Mouse (Mus musculus) layer of hippocampus, adult 6 months (tissue): ENCODE data around the gene Gm44973. TPM values are rescaled to one million over a fixed set of nuclear protein-coding genes. Genes with fewer than 3 reads are reported as not detected.

Experiments
- long read RNA-seq, 2 experiments: library from polyadenylated mRNA; unstranded; transcript quantifications; one replicate each; pipeline ENCODE4 v2.0.0; 2019 to 2020
- polyA plus RNA-seq: library from polyadenylated mRNA; unstranded; fragments of <200 nt; fragmentation: Nextera tagmentation; gene quantifications from 2 replicates; pipeline ENCODE4 v1.2.3, GENCODE M21; 2021

Gene Gm44973
- polyA plus RNA-seq = 0.31 TPM in 1 of 2 replicates, not detected in the other
- long read RNA-seq, experiment 1 = 0 reads
- long read RNA-seq, experiment 2 = 0 reads

DNA sequence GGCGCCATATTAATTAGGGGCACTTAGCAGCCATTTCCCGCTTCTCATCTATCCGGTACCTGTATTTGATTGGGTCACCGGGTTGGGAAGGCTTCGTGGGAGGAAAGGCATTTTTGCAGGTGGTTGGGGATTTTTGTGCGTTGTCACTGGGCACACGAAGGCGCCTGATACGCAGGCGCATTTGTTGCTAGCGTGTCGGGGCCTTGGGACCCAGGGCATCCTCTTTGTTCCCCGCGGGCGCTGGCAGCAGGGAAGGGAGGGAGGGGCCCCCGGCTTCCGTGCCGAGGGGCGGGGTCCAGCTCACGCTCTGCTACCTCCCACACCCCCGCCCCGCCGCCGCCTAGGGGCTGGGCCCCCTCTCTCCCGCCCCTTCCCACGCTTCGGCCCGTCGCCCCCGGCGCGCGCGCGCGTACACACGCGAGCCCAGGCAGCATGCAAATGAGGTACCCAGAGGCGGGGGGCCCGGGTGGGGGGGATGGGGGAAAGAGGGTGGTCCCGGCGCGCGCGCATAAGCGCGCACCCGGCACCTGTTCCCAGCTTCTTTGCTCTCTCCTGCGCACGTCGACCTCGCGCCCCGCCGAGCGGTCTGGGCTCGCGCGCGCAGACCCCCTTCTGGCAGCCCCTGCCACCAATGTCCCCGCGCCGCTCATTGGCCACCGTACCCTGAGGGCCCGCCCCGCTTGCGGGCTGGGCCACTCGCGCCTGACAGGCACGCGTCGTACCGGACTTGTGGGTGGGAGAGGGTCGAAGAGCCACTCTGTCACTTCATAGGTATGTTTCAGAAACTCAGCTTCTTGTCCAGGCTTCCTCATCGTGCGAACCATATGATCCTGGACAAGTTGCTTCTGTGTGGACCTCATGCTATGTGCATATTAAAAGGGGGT lies at the start of gene Gm44973:
TSS of gene Gm44973 (plus strand) at position 379 of the 884 bp plus-strand sequence.

DNA sequence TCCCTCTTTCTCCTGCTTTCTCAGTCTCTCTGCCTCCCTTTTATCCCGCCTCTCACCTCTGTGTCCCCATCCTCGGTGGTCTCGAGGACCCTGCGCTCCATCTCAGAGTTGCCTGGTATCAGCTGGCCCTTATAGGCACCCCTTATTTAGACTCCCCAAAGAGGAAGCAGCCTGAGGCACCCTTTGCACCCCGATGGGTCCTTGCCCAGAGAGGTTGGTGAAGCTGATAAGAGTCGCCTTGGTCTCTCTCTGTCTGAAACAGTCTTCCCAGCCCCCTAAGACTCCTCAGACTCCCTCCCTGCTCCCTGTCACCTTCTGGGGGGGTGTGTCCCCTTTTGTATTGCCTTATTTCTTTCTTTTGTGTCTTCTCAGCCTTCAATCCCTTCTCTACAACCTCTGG lies 44.2 kb upstream of the Gm44973 start, which contains the start of gene Sbk3:
TSS of gene Sbk3 (minus strand) at position 101 of the 400 bp plus-strand sequence.

DNA sequence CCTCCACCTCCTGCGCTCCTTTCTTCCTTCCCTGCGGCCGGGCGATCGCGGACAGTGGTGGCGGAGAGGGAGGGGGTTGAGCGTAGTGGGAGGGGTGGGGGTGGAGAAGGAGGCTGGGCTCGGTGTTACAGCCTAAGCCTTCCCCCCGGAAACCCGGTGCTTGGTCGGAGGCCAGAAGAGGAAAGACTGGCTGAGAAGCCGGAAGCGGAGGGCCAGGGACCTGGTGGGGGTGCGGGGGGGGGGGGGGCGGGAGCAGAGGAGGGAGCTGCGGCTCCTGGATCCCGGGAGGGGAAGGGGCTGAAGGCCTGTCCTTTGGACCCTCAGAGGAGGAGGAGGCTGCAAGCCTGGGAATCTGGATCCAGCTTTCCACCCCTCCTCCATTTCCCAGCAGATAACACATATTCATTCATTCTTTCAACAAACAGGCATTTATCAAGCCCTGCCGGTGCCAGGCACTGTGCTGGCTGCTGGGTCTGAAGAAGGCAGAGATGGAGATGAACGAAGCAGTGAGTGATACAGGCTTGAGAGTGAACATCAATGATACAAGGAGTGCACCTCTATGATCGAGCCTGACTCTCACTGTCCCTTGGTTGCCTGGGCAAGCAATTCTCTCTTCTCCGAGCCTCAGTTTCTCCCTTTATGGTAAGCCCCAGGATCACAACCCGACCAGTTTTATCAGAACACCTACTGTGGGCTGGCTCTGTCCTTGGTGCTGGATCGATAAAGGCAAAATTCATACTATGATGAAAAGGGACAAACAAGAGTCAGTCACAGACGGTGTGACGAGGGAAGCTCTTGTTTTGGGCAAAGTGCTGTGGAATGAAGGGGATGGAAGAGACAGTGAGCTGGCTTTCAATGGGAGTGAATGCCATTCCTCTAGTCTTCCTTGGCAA lies 19.0 kb upstream of the Gm44973 start, which contains the start of gene Zfp579:
TSS of gene Zfp579 (minus strand) at position 156 of the 893 bp plus-strand sequence.

DNA sequence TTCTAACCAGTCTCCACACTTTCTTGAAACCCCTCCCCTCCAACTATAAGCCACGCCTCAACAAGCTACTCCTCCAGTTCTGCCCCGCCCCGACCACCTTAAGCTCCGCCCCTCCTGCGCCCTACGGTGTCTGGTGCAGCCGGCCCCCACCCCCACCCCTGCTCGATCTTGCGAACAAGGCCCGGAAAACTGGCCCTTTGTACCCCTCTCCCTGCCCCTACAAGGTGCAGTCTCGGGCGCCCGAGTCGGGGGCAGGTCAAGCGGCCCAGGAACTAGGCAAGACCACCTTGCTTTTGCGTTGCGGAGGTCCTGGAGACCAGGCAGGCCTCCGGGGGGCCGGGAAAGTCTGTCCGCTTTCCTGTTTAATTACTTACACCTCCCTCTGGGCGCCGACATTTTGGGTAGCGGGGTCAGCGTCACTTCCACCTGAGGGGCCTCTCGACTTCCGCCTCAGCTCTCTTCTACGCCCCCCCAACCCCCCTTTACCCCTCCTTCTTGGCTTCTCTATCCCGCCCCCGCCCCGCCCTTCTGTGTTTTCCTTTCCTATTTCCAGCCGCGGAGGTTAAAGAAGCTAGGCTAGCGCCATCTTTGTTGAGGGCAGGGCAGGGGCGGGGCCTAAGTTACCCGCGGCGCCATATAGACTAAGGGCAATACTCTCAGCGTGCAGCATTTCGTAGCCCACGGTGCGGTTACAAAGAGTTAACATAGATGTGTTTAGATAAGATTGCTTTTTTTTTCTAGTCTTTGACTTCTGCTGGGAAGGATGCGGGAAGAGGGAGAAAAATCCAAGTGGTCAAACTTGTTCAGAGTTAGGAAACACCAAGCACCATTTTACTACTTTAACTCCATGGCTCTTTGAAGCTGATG lies 812 bp upstream of the Gm44973 start, which contains the start of the genes Zfp524 and Fiz1:
TSS of gene Zfp524 (plus strand) at position 165 of the 867 bp plus-strand sequence.
TSS of gene Fiz1 (minus strand) at position 447 of the 867 bp plus-strand sequence.

DNA sequence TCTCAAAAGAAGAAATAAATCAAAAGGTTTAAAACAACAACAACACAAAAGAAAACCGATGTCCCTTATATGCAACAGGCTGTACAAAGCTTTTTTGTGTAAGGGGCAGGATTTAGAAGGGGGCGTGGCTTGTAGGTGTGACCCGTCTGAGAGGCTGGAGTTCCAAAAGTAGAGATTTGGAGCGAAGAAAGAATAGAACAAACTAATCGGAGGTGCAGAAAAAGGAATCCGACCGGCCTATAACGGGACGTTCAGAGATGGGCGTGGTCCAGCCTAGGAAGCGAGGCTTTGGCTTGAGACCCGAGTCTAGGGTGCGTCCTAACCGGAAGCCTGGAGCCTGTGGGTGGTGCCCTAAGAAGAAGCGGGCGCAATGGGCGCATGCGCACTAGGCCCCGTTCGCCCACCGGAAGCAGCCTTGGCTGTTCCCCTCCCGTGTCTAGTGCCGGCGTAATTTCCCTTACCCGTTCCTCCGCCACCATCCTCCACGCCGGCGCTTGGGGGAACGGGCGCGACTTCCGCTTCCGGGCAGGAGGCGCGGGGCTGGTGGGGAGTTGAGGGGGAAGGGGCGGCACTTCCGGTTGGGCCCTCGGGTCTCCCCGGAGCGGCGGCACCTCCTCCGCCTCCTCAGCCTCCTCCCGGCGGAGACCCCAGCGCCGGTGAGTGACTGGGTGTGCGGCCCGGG lies 4.8 kb downstream of the Gm44973 start, which contains the start of the genes Zfp865 and Ccdc106:
TSS of gene Zfp865 (plus strand) at position 377 of the 682 bp plus-strand sequence.
TSS of gene Ccdc106 (plus strand) at position 554 of the 682 bp plus-strand sequence.

DNA sequence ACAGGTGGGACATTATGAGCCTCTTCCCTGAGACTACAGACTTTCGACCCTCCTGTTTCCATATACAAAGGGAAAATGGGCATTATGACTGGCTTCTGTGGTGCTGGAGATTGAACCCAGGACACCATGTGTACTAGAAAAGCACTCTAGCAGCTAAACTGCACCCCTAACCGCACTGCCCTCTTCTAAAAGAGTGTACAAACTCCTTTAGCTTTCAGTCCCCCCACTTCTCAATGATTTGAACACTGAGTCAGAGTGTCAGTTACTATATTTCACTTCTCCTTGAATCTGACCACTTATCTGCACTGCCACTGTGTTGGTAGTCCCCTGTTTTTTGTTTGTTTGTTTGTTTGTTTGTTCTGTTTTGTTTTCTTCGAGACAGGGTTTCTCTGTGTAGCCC lies 18.5 kb downstream of the Gm44973 start, which contains the start of gene 4632433K11Rik:
TSS of gene 4632433K11Rik (plus strand) at position 301 of the 400 bp plus-strand sequence.

DNA sequence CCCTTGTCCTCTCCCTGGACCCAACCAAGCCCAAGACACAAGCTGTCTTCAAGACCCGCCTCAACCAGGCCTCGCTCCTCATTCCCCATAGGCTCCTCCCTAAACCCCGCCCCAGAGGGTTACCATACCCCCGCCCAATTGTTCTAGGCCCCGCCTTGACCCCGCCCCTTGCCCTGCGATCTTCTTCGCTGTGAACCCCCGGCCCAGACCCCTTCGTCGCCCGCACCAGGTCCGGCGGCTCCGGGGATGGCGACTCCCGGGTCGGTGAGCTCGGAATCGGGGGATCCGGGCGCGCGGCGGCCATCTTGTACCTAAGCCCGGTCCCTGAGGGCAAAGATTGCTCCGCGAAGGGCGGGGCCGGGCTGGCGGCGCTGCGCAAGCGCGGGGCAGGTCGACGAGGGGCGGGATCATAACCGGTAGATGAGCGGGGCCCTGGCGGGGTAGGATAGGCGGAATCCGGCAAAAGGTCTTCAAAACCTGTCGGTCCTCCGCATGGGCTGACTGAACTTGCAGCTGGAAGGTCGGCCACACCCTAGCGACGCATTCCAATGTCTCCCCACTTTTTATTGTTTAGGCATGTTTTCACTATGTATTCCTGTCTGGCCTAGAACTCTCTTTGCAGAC lies 22.9 kb downstream of the Gm44973 start, which contains the start of gene Zfp784:
TSS of gene Zfp784 (minus strand) at position 338 of the 624 bp plus-strand sequence.

DNA sequence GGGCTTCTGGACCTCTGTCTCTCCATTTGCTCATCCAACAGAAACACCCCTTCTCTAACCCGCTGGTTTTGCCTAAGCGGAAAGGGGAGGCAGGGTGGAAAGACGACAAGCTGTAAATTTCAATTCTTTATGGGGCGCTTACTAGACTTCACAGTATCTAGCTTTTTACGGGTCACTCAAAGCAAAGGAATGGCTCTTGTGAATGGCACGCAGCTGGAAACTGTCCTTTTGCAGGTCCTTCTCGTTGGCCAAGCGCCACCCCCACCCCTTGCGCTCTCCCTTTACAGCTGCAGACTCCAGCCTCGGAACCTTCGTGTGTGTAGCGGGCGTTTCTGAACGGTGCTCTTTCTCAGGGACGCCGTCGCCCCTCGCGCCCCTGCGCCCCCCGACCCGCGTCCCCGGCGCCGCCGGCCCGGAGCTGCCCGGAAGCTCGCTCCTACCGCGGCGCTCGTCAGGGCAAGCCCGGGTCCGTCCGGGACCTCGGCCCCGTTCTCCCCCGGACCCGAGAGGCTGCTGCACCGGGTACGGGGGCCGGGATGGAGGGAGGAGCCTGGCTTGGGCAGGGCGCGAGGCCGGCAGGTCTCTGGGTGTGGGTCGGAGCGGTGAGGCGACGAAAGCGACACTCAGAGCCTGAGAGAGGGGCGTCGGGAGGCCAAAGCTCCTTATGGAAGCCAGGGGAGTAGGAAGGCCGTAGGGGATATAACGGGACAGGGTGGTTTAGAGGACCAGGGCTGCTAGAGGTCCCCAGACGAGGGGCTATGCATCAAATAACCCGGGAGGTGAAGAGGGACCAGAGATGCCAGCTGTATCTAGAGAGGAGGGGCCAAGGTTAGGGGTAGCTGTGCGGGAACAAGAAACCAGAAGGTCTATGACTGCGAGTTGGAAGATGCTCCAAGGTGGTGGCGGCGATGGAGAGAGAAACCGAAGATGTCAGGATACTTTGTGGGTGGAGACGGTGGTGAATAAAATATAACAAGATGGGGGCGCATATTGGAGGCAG lies 36.2 kb downstream of the Gm44973 start, which contains the start of gene Zfp580:
TSS of gene Zfp580 (plus strand) at position 346 of the 1,000 bp plus-strand sequence.

DNA sequence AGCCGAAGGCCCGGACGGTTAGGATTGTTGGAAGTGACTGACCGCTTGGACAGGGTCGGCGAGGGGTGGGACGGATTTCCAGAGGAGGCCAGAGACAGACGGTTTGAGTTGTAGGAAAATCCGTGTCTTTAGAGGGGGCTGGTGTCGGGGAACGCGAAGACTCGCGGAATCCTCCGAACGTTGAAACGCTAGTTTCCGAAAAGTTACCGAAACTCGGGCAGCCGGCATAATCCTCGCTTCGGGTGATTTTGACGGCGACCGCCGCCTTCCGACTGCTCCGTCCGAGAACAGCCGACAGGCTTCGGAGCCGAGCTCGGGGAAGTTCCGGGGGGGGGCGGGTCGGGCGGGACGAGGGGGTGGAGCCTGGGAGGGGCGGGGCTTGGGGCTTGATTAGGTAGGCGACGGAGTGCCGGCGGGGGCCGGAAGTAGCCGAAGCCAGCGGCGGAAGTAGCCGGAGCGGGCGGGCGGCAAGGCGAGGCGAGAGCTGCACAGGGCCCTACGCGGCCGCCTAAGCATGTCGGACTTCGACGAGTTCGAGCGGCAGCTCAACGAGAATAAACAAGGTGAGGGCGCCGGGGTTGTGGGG lies 46.6 kb downstream of the Gm44973 start, which contains the start of gene U2af2:
TSS of gene U2af2 (plus strand) at position 370 of the 586 bp plus-strand sequence.

DNA sequence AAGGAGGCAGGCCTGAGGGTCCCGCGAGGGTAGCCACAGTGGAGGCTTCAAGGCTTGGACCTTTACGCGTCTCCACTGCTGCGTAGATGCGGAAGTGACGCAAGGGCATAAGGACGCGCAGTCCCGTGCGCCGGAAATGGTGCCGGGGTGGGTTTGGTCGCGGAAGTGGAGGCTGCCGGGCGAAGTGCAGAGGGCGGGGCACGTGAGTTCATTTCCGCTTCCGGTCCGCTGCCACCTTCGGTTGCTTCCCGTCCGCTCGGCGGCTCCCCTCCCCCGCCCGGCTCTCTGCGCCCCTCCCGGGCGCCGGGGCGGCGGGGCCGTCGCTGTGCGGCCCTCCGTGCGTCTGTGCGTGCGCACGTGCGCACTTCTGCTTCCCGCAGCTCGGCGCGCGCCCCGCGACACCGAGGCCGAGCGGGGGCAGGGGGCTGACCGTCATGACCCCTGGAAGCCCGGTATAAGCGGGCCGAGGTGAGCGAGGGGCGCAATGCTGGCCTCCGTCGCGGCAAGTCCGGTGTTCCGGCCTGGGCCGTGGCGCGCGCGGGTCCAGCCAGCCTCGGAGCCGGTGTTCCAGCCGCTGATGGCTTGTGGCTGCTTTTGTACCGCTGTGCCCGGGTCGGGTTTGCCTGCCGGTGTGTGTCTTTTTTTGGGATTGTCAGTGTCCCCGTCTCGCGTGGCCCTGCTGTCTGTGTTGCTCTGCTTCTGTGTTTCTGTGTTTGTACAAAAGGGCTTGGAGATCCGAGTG lies 64.9 kb downstream of the Gm44973 start, which contains the start of gene Epn1:
TSS of gene Epn1 (plus strand) at position 226 of the 742 bp plus-strand sequence.

Other genes with a start within 250 kb of the Gm44973 start
- not detected in 2 replicates for gene Fam71e2, start 244.2 kb upstream of the Gm44973 start, polyA plus RNA-seq
- gene Il11, start 232.6 kb upstream of the Gm44973 start, polyA plus RNA-seq = 0.18 and 0.45 TPM in 2 replicates
- gene Tmem190, start 232.6 kb upstream of the Gm44973 start, polyA plus RNA-seq = not detected in 2 replicates
- gene Tmem238, start 225.8 kb upstream of the Gm44973 start, polyA plus RNA-seq = 7.2 and 9.5 TPM in 2 replicates
- gene Rpl28, start 222.6 kb upstream of the Gm44973 start, polyA plus RNA-seq = 1,085 and 1,204 TPM in 2 replicates
- 16.3 and 20.3 TPM in 2 replicates for gene Ube2s, start 202.9 kb upstream of the Gm44973 start, polyA plus RNA-seq
- 11.7 and 13.1 TPM in 2 replicates for gene Shisa7, start 170.8 kb upstream of the Gm44973 start, polyA plus RNA-seq
- 17.0 and 20.1 TPM in 2 replicates for gene Isoc2b, start 145.2 kb upstream of the Gm44973 start, polyA plus RNA-seq
- gene Isoc2a, start 138.3 kb upstream of the Gm44973 start, polyA plus RNA-seq = 0.87 and 0.94 TPM in 2 replicates
- gene Gm36210, start 109.0 kb upstream of the Gm44973 start, polyA plus RNA-seq = 0.14 and 0.29 TPM in 2 replicates
- gene Zfp628, start 100.3 kb upstream of the Gm44973 start, polyA plus RNA-seq = 0.75 and 0.93 TPM in 2 replicates
- gene Nat14, start 93.5 kb upstream of the Gm44973 start, polyA plus RNA-seq = 136 and 147 TPM in 2 replicates
- gene Ssc5d, start 89.7 kb upstream of the Gm44973 start, polyA plus RNA-seq = 0.04 and 0.05 TPM in 2 replicates
- gene Sbk2, start 51.1 kb upstream of the Gm44973 start, polyA plus RNA-seq = 0.31 and 0.74 TPM in 2 replicates
- gene Sbk3, start 44.3 kb upstream of the Gm44973 start, polyA plus RNA-seq = 0.08 and 0.15 TPM in 2 replicates
- gene Zfp579, start 19.3 kb upstream of the Gm44973 start, polyA plus RNA-seq = 6.2 and 8.0 TPM in 2 replicates
- 11.0 and 13.9 TPM in 2 replicates for gene Zfp524, start 1.1 kb upstream of the Gm44973 start, polyA plus RNA-seq
- 13.3 and 16.7 TPM in 2 replicates for gene Fiz1, start 799 bp upstream of the Gm44973 start, polyA plus RNA-seq
- gene Zfp865, start 4.9 kb downstream of the Gm44973 start, polyA plus RNA-seq = 1.5 and 2.0 TPM in 2 replicates
- 65.2 and 75.8 TPM in 2 replicates for gene Ccdc106, start 5.1 kb downstream of the Gm44973 start, polyA plus RNA-seq
- not detected in 2 replicates for gene 4632433K11Rik, start 18.6 kb downstream of the Gm44973 start, polyA plus RNA-seq
- gene Zfp784, start 22.9 kb downstream of the Gm44973 start, polyA plus RNA-seq = 3.1 and 3.3 TPM in 2 replicates
- gene Zfp580, start 36.0 kb downstream of the Gm44973 start, polyA plus RNA-seq = 4.2 and 4.7 TPM in 2 replicates
- 5.4 and 5.7 TPM in 2 replicates for gene U2af2, start 46.6 kb downstream of the Gm44973 start, polyA plus RNA-seq
- 65.5 and 92.3 TPM in 2 replicates for gene Epn1, start 64.7 kb downstream of the Gm44973 start, polyA plus RNA-seq
- not detected in 2 replicates for gene Rfpl4, start 101.5 kb downstream of the Gm44973 start, polyA plus RNA-seq
- gene Rasl2-9, start 110.5 kb downstream of the Gm44973 start, polyA plus RNA-seq = 0.88 and 1.2 TPM in 2 replicates
- gene Vmn1r55, start 134.2 kb downstream of the Gm44973 start, polyA plus RNA-seq = not detected in 2 replicates
- gene Vmn1r56, start 181.3 kb downstream of the Gm44973 start, polyA plus RNA-seq = not detected in 2 replicates
- gene Vmn1r57, start 203.0 kb downstream of the Gm44973 start, polyA plus RNA-seq = not detected in 2 replicates